Mouse (Mus musculus): ENCODE measurements at regions not wholly inside any gene's neighbourhood (a gene's known extent, or its start where the extent isn't known, plus 50 kb on each side); places are given as distances from the start of the nearest gene placed in this dataset.

DNA sequence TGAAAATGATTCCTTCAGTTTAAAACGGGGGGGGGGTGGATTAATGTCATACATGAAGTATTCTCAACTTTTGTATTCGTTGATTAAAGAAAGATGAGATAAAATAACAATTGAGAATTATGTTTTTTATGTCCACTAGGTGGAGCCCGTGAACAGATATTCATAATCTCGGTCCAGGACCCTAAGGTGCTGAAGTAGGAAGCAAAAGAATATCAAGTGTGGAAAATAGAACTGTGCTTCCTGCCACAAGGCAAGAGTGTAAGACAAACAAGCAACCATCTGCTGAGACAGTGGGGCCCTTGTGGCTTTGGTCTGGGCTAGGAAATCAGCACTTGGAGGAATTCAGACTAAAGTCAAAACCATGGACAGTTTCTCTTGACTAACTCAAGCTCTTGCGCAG, 50.9 kb upstream of the Kap start:
- Histone ChIP-seq H3K4me3 (ENCODE audit: low read depth, low read length) (no peak overlapping the region), H3K9ac (ENCODE audit: low read depth, poor library complexity, severe bottlenecking) (no peak overlapping the region), H3K9me3 (replicated peaks; ENCODE audit: control insufficient read depth, insufficient read depth, low read length, poor library complexity, severe bottlenecking) (no peaks in the 10 kb centered on the region), H3K4me1 (ENCODE audit: control insufficient read depth, insufficient read depth, low read length) (no peaks in the 10 kb centered on the region), H3K27me3 (ENCODE audit: control insufficient read depth, insufficient read depth, low read length, poor library complexity, severe bottlenecking) (no peaks in the 10 kb centered on the region), H3K36me3 (ENCODE audit: control insufficient read depth, insufficient read depth, low read length, poor library complexity, severe bottlenecking) (no peaks in the 10 kb centered on the region), H3K27ac (ENCODE audit: insufficient read depth, low read length) (no peak overlapping the region)
- TF ChIP-seq CTCF (IDR thresholded peaks at IDR 0.05; ENCODE audit: low read depth, low read length) (no peak), POLR2A (IDR thresholded peaks at IDR 0.05; ENCODE audit: insufficient read depth, low read length) (no peak), EP300 (IDR thresholded peaks at IDR 0.05; ENCODE audit: insufficient read depth, low read depth, low read length) (no peak)

DNA sequence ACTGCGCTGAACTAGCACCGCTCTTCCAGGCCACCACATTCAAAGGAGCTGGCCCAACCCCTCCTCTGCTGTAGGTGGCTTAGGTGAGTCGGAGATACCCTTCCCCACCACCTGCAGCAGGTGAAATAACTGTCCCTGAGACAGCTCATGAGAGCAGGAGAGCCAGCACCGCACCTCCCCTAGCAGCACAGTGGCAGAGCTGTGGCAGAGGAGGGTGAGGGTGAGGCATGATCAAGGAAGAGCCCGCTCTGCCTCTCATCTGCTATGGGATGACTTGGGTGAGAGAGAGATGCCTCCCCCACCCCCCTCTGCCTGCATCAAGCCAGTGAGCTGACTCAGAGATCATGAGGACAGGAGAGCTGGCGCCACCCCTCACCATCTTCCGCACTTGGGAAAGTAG, 81.1 kb upstream of the Kap start:
- Histone ChIP-seq H3K27me3 (ENCODE audit: control insufficient read depth, insufficient read depth, low read length, poor library complexity, severe bottlenecking) (no peaks in the 10 kb centered on the region), H3K4me1 (ENCODE audit: control insufficient read depth, insufficient read depth, low read length) (no peaks in the 10 kb centered on the region), H3K27ac (ENCODE audit: insufficient read depth, low read length) (no peak overlapping the region), H3K9ac (ENCODE audit: low read depth, poor library complexity, severe bottlenecking) (no peak overlapping the region), H3K36me3 (ENCODE audit: control insufficient read depth, insufficient read depth, low read length, poor library complexity, severe bottlenecking) (no peaks in the 10 kb centered on the region), H3K9me3 (replicated peaks; ENCODE audit: control insufficient read depth, insufficient read depth, low read length, poor library complexity, severe bottlenecking) (no peaks in the 10 kb centered on the region), H3K4me3 (ENCODE audit: low read depth, low read length) (no peak overlapping the region)
- TF ChIP-seq CTCF (IDR thresholded peaks at IDR 0.05; ENCODE audit: low read depth, low read length) (no peak), POLR2A (IDR thresholded peaks at IDR 0.05; ENCODE audit: insufficient read depth, low read length) (no peak)

DNA sequence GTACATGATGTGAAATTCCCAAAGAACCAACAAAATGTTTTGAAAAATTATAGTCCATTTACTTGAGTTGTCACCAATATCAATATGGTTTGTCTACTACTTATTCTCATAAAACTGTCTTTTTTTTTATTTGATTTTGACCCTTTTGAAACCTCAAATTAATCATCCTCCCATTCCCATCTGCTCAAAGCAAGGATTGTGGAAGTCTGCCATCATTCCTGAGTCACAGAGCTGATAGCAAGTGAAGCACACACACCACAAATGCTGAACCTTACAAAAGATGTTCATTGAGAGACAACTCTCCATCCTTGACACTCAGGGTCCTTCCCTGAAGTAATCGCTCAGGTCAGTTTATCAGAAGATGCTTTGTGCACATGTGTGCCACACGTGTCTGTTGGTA, 82.1 kb upstream of the Kap start:
- no peaks in the 10 kb centered on the region for H3K4me1 ChIP-seq (ENCODE audit: control insufficient read depth, insufficient read depth, low read length)
- no peaks in the 10 kb centered on the region for H3K9me3 ChIP-seq (replicated peaks; ENCODE audit: control insufficient read depth, insufficient read depth, low read length, poor library complexity, severe bottlenecking)
- H3K36me3 ChIP-seq (ENCODE audit: control insufficient read depth, insufficient read depth, low read length, poor library complexity, severe bottlenecking), result no peaks in the 10 kb centered on the region
- TF ChIP-seq EP300 (IDR thresholded peaks at IDR 0.05; ENCODE audit: insufficient read depth, low read depth, low read length) (no peak), POLR2A (IDR thresholded peaks at IDR 0.05; ENCODE audit: insufficient read depth, low read length) (no peak), CTCF (IDR thresholded peaks at IDR 0.05; ENCODE audit: low read depth, low read length) (no peak)
- no peak overlapping the region for H3K9ac ChIP-seq (ENCODE audit: low read depth, poor library complexity, severe bottlenecking)
- no peaks in the 10 kb centered on the region for H3K27me3 ChIP-seq (ENCODE audit: control insufficient read depth, insufficient read depth, low read length, poor library complexity, severe bottlenecking)
- no peak overlapping the region for H3K4me3 ChIP-seq (ENCODE audit: low read depth, low read length)
- H3K27ac ChIP-seq (ENCODE audit: insufficient read depth, low read length), result no peak overlapping the region

DNA sequence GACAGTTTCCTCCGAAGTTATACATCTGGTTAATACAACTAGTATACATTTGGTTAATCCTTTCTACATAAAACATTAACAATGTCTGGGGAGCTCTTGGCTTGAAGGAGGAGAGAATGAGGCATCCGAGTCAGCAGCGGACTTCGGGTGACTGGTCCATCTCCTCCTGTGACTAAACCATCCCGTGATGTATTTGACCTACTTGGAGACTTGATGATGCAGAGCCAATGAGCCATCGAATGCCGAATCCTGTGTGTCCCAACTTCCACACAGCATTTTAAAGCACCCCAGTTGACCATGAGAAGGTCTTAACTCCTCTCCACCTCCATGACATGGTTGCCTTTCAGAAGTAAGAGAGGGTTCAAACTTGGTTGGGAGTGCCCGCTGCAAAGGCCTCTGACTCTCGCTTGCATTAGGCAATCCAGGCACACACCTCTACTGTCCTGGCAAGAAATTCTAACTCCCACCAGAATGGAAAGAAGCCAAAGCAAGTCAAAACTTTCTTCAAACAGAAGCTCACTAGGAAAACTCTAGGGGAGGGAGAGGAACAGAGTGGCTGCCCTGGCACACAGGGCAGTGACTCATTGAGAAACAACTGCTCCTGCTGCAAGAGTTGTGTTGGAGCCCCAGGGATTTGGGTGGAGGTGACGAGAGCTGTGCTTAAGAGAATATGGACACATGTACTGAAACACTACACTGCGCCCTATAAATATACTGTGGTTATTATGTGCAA, 75.4 kb upstream of the Etv6 start:
- Histone ChIP-seq H3K9me3 (replicated peaks; ENCODE audit: control insufficient read depth, insufficient read depth, low read length, poor library complexity, severe bottlenecking) (no peaks in the 10 kb centered on the region), H3K27ac (ENCODE audit: insufficient read depth, low read length) (no peak overlapping the region), H3K36me3 (ENCODE audit: control insufficient read depth, insufficient read depth, low read length, poor library complexity, severe bottlenecking) (no peaks in the 10 kb centered on the region), H3K4me1 (ENCODE audit: control insufficient read depth, insufficient read depth, low read length) (peaks cover 3% of the 10 kb centered on the region), H3K4me3 (ENCODE audit: low read depth, low read length) (no peak overlapping the region), H3K27me3 (ENCODE audit: control insufficient read depth, insufficient read depth, low read length, poor library complexity, severe bottlenecking) (no peaks in the 10 kb centered on the region), H3K9ac (ENCODE audit: low read depth, poor library complexity, severe bottlenecking) (no peak overlapping the region)
- TF ChIP-seq CTCF (IDR thresholded peaks at IDR 0.05; ENCODE audit: low read depth, low read length) (no peak), EP300 (IDR thresholded peaks at IDR 0.05; ENCODE audit: insufficient read depth, low read depth, low read length) (no peak), POLR2A (IDR thresholded peaks at IDR 0.05; ENCODE audit: insufficient read depth, low read length) (no peak)

DNA sequence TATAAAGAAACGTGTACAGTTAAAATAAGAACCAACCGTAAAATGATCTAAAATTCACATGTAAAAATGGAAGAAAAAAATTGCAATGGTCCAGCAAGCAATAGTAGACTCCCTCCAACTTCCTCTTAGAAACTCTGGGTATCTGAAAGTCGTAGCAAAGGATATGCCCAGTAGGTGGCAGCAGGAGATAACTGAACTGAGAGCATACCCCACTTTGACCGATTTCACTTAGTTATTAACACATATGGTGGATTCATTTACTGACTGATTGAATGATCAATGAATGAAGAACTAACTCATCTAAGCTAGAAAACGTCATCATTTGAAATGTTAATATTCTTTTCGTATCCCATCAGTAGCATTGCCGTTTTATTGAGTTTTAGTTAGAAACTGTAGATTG, 74.8 kb upstream of the Etv6 start:
- Histone ChIP-seq H3K9me3 (replicated peaks; ENCODE audit: control insufficient read depth, insufficient read depth, low read length, poor library complexity, severe bottlenecking) (no peaks in the 10 kb centered on the region), H3K4me3 (ENCODE audit: low read depth, low read length) (no peak overlapping the region)
- TF ChIP-seq EP300 (IDR thresholded peaks at IDR 0.05; ENCODE audit: insufficient read depth, low read depth, low read length), result no peak
- TF ChIP-seq CTCF (IDR thresholded peaks at IDR 0.05; ENCODE audit: low read depth, low read length), result peak; percentile 16
- TF ChIP-seq POLR2A (IDR thresholded peaks at IDR 0.05; ENCODE audit: insufficient read depth, low read length), result no peak

DNA sequence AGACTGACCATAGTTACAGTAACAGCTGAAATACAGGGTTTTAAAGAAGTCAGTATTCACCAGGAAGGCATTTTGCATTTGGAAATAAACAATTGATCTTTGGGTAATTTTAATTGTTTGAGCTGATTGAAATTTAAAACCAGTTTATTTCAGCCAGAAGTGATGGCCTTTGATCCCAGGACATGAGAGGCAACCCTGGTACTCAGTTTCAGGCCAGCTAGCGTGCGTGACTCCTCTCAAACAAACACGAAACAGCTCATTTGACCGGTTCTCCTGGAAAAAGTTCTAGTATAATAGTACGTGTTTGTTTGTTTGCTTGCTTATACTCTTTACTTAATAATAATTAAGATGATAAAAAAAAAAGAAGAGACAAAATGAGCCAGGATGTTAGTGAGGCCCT, 72.9 kb upstream of the Etv6 start:
- Histone ChIP-seq H3K27ac (ENCODE audit: insufficient read depth, low read length) (peak overlapping the region; percentile 76; the same call in 1 of the 2 replicates), H3K27me3 (ENCODE audit: control insufficient read depth, insufficient read depth, low read length, poor library complexity, severe bottlenecking) (no peaks in the 10 kb centered on the region), H3K36me3 (ENCODE audit: control insufficient read depth, insufficient read depth, low read length, poor library complexity, severe bottlenecking) (no peaks in the 10 kb centered on the region), H3K9ac (ENCODE audit: low read depth, poor library complexity, severe bottlenecking) (no peak overlapping the region), H3K9me3 (replicated peaks; ENCODE audit: control insufficient read depth, insufficient read depth, low read length, poor library complexity, severe bottlenecking) (peaks cover 5% of the 10 kb centered on the region), H3K4me3 (ENCODE audit: low read depth, low read length) (no peak overlapping the region), H3K4me1 (ENCODE audit: control insufficient read depth, insufficient read depth, low read length) (peaks cover 3% of the 10 kb centered on the region)
- TF ChIP-seq EP300 (IDR thresholded peaks at IDR 0.05; ENCODE audit: insufficient read depth, low read depth, low read length) (no peak), CTCF (IDR thresholded peaks at IDR 0.05; ENCODE audit: low read depth, low read length) (no peak), POLR2A (IDR thresholded peaks at IDR 0.05; ENCODE audit: insufficient read depth, low read length) (no peak)

More for the DNA sequence above, 74.8 kb upstream of the Etv6 start:
- Histone ChIP-seq H3K27me3 (ENCODE audit: control insufficient read depth, insufficient read depth, low read length, poor library complexity, severe bottlenecking) (no peaks in the 10 kb centered on the region), H3K4me1 (ENCODE audit: control insufficient read depth, insufficient read depth, low read length) (peaks cover 3% of the 10 kb centered on the region), H3K27ac (ENCODE audit: insufficient read depth, low read length) (no peak overlapping the region), H3K9ac (ENCODE audit: low read depth, poor library complexity, severe bottlenecking) (no peak overlapping the region), H3K36me3 (ENCODE audit: control insufficient read depth, insufficient read depth, low read length, poor library complexity, severe bottlenecking) (no peaks in the 10 kb centered on the region)

Measured in ES-Bruce4 (cell line).